Mouse (Mus musculus): ENCODE results near the gene Ufsp2. TPM values are rescaled to one million over a fixed set of nuclear protein-coding genes. Genes with fewer than 3 reads are reported as not detected.

Gene Ufsp2
- not detected in 2 replicates for polyA plus RNA-seq (2012; ENCODE audit: insufficient read depth, insufficient read length, low replicate concordance, missing spikeins)

DNA sequence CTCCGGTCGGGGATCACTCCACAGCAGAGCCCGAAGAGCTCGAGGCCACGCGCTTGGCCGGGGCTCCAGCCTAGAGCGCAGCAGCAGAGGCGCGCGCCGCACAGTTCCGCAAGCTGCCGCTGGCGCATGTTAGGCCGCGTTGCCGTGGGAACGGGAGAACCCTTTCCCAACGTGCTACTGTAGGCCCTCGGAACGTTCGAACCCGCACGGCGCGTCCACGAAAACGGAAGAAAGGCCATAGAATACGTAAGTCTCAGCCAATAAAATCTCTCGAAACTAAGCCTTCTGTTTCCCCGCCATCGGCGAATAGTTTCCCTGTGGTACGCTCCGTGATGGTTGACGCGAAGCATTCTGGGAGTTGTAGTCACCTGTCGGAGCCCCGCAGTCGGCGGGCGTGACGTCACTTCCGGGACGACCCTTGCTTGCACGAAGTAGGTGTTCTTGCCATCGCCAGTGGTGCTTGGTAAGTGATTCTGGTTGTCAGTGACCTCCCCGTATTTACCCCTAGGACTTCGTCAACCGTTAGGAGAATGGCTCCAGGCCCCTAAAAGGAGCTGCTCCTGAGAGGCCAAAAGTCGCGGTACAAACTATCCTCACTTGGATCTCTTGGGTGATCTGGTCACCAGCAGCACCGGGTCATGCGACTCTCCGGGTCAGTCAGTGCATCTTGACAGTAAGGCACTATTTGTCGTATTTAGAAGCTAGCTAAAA, at the start of gene Ufsp2, which contains the start of gene 1700029J07Rik:
TSS of gene Ufsp2 (plus strand) at position 403 of the 711 bp plus-strand sequence.
TSS of gene 1700029J07Rik (minus strand) at position 127 of the 711 bp plus-strand sequence.
- peak; percentile 64; the same call in 1 of the 2 replicates for TF ChIP-seq POLR2A (IDR thresholded peaks at IDR 0.05; ENCODE audit: insufficient read depth, low read depth, low read length)
- no peak; the same call in 1 of the 2 replicates for TF ChIP-seq CTCF (IDR thresholded peaks at IDR 0.05; ENCODE audit: insufficient read depth, low read depth, low read length)

GRCm38 (mm10) chr8:45934582-45935014, 40.7 kb upstream of the Ufsp2 start, which contains the start of gene Ccdc110:
Gene Ccdc110 (plus strand): TSS chr8:45934619.
- 3% methylated on average over 23 of the region's 23 CpGs for WGBS
- peak within 1 kb of the TSS; percentile 41 for H3K4me3 ChIP-seq (ENCODE audit: insufficient read depth, low read depth, low read length)
- no peaks in the 10 kb centered on the region for H3K4me1 ChIP-seq (ENCODE audit: control insufficient read depth, insufficient read depth, low read length)
- peak; percentile 100 for TF ChIP-seq CTCF (IDR thresholded peaks at IDR 0.05; ENCODE audit: insufficient read depth, low read depth, low read length)
- TF ChIP-seq POLR2A (IDR thresholded peaks at IDR 0.05; ENCODE audit: insufficient read depth, low read depth, low read length), result no peak
- no peak within 1 kb of the TSS for H3K27ac ChIP-seq (ENCODE audit: insufficient read depth, low read depth, low read length)

More for the DNA sequence above, at the start of gene Ufsp2, which contains the start of gene 1700029J07Rik:
- Histone ChIP-seq H3K27ac (ENCODE audit: insufficient read depth, low read depth, low read length) (peak within 1 kb of the TSS; percentile 47), H3K4me3 (ENCODE audit: insufficient read depth, low read depth, low read length) (peak within 1 kb of the TSS; percentile 69), H3K4me1 (ENCODE audit: control insufficient read depth, insufficient read depth, low read length) (no peaks in the 10 kb centered on the region)
- under 1% methylated on average over 57 of the region's 57 CpGs for WGBS

DNA sequence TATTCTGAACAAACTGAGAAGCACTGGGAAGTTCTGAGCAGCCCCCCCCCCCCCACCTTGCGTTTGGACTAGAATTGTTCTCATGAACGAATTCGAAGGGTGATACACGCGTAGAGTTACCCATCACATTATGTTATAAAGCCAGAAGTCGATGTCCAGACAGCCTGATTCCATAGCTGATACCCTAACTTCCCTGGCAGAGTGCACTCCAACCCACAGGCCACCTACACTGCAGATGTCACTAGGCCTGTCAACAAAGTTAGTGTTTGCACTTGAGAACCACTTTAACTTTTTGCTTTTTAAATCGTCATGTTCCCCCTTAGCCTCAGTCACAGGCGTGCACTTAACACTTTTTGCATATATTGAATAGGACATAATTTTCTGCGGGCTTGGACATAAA, 38.3 kb upstream of the Ufsp2 start:
- WGBS, result 92% methylated on average over 9 of the region's 9 CpGs
- Histone ChIP-seq H3K27ac (ENCODE audit: insufficient read depth, low read depth, low read length) (no peak overlapping the region), H3K4me3 (ENCODE audit: insufficient read depth, low read depth, low read length) (no peak overlapping the region), H3K4me1 (ENCODE audit: control insufficient read depth, insufficient read depth, low read length) (no peaks in the 10 kb centered on the region)
- TF ChIP-seq CTCF (IDR thresholded peaks at IDR 0.05; ENCODE audit: insufficient read depth, low read depth, low read length), result no peak
- TF ChIP-seq POLR2A (IDR thresholded peaks at IDR 0.05; ENCODE audit: insufficient read depth, low read depth, low read length), result no peak

DNA sequence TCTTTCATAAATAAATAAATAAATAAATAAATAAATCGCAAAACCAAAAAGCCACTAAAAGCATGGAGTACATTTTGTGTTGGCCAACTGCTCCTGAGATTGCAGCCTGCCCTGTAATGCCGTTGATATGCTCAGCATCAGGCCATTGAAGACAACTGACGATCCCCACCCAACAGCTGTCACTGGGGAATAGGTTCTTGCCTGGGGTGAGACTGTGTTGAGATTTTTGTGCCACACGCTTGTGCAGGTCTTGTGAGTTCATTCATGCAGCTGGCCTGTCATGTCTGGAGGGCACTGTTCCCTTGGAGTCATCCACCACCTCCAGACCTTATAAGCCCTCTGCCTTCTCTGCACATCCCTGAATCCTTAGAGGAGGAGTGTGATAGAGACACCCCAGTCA, 29.0 kb upstream of the Ufsp2 start:
- Histone ChIP-seq H3K4me1 (ENCODE audit: control insufficient read depth, insufficient read depth, low read length) (no peaks in the 10 kb centered on the region), H3K27ac (ENCODE audit: insufficient read depth, low read depth, low read length) (no peak overlapping the region), H3K4me3 (ENCODE audit: insufficient read depth, low read depth, low read length) (no peak overlapping the region)
- 94% methylated on average over 4 of the region's 4 CpGs for WGBS
- TF ChIP-seq POLR2A (IDR thresholded peaks at IDR 0.05; ENCODE audit: insufficient read depth, low read depth, low read length), result no peak
- no peak for TF ChIP-seq CTCF (IDR thresholded peaks at IDR 0.05; ENCODE audit: insufficient read depth, low read depth, low read length)

DNA sequence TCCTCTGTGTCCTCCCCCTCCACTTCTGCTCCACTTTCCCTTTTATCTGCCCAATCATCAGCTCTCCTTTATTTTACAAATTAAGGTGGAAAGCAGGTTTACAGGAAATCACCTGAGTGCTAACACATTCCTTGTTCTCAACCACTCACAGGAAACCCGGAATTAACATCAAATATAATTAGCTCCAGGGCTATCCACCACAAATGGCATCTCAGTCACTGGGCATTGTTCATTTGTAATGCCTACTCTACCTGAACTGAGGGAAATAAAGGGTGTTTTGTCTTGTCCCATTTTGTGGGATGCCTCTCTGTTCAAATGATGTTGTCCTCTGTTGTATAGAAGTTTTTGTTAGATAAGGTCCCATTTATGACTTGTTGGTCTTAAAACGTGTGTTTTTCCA, 24.7 kb upstream of the Ufsp2 start:
- TF ChIP-seq CTCF (IDR thresholded peaks at IDR 0.05; ENCODE audit: insufficient read depth, low read depth, low read length) (no peak), POLR2A (IDR thresholded peaks at IDR 0.05; ENCODE audit: insufficient read depth, low read depth, low read length) (no peak)
- Histone ChIP-seq H3K4me1 (ENCODE audit: control insufficient read depth, insufficient read depth, low read length) (no peaks in the 10 kb centered on the region), H3K4me3 (ENCODE audit: insufficient read depth, low read depth, low read length) (no peak overlapping the region), H3K27ac (ENCODE audit: insufficient read depth, low read depth, low read length) (no peak overlapping the region)
- 35% methylated on average over 2 of the region's 2 CpGs for WGBS

- no peak for TF ChIP-seq POLR2A (IDR thresholded peaks at IDR 0.05; ENCODE audit: insufficient read depth, low read depth, low read length)
- TF ChIP-seq CTCF (IDR thresholded peaks at IDR 0.05; ENCODE audit: insufficient read depth, low read depth, low read length), result no peak
- H3K4me3 ChIP-seq (ENCODE audit: insufficient read depth, low read depth, low read length), result no peak overlapping the region
- H3K4me1 ChIP-seq (ENCODE audit: control insufficient read depth, insufficient read depth, low read length), result no peaks in the 10 kb centered on the region
- no peak overlapping the region for H3K27ac ChIP-seq (ENCODE audit: insufficient read depth, low read depth, low read length)
- WGBS, result 97% methylated on average over 12 of the region's 12 CpGs
Observed at GRCm38 (mm10) chr8:45970894-45971293, 4.4 kb upstream of the Ufsp2 start.

DNA sequence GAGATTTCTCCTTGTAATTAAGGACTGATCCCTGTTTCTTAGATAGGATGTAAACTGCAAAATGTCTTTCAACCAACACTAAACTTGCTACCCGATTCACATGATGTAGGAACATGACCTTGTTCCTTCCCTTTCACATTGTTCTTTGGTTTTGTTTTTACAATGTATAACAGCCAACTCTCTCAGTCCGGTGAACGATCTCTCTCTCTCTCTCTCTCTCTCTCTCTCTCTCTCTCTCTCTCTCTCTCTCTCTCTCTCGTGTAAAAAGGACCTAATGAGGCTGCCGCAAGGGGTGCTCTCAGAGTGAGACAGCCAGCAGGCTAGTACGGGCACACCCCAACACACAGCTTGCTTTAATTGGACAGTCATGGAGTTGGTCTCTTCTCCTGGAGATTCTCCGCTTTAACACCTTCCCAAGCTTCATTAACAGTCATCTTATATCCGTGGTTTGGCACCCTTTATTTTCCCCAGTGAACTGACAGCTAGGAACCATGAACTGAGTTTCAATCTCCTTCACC, 1.3 kb upstream of the Ufsp2 start:
- 44% methylated on average over 8 of the region's 8 CpGs for WGBS
- H3K27ac ChIP-seq (ENCODE audit: insufficient read depth, low read depth, low read length), result no peak overlapping the region
- H3K4me1 ChIP-seq (ENCODE audit: control insufficient read depth, insufficient read depth, low read length), result no peaks in the 10 kb centered on the region
- TF ChIP-seq POLR2A (IDR thresholded peaks at IDR 0.05; ENCODE audit: insufficient read depth, low read depth, low read length) (no peak), CTCF (IDR thresholded peaks at IDR 0.05; ENCODE audit: insufficient read depth, low read depth, low read length) (no peak)
- H3K4me3 ChIP-seq (ENCODE audit: insufficient read depth, low read depth, low read length), result no peak overlapping the region

DNA sequence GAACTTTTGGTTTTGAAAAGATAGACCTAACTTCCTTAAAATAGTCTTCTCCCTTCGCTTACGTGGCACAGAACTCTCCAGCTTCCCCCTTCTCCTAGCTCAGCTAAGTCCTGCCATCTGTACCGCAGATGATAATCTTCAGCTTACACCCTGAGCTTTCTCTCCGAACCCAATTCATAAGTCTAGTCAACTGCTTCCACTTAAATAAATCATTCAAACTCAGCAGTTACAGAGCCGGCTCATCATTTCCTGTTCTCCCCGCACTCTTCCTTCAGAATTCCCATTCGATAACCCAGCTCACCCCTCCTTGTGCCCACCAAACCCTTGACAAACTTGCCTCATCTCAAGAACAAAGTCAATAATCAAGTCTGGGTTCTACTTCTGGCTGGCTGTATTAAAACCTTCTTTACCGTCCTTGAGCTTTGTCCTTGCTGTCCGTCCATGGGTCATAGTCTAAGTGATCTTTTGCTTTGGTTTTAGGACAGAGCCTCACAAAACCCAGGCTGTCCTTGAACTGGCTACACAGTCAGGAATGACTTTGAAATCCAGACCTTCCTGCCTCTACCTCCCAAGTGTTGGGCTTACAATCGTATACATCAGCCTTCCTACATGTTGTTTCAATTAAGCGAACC, 625 bp downstream of the Ufsp2 start:
- 54% methylated on average over 11 of the region's 11 CpGs for whole genome bisulfite sequencing
- no peaks in the 10 kb centered on the region for H3K4me1 ChIP-seq (ENCODE audit: control insufficient read depth, insufficient read depth, low read length)
- no peak for TF ChIP-seq CTCF (IDR thresholded peaks at IDR 0.05; ENCODE audit: insufficient read depth, low read depth, low read length)
- TF ChIP-seq POLR2A (IDR thresholded peaks at IDR 0.05; ENCODE audit: insufficient read depth, low read depth, low read length), result no peak
- 0 out of 2 replicates have a peak overlapping the region, but pooled peaks have one; percentile 47 for H3K27ac ChIP-seq (ENCODE audit: insufficient read depth, low read depth, low read length)
- H3K4me3 ChIP-seq (ENCODE audit: insufficient read depth, low read depth, low read length), result peak overlapping the region; percentile 69

- no peak for TF ChIP-seq POLR2A (IDR thresholded peaks at IDR 0.05; ENCODE audit: insufficient read depth, low read depth, low read length)
- 80% methylated on average over 3 of the region's 3 CpGs for WGBS
- H3K4me1 ChIP-seq (ENCODE audit: control insufficient read depth, insufficient read depth, low read length), result no peaks in the 10 kb centered on the region
- no peak overlapping the region for H3K4me3 ChIP-seq (ENCODE audit: insufficient read depth, low read depth, low read length)
- no peak overlapping the region for H3K27ac ChIP-seq (ENCODE audit: insufficient read depth, low read depth, low read length)
Observed at GRCm38 (mm10) chr8:45986665-45987064, 11.3 kb downstream of the Ufsp2 start.

Data from olfactory bulb, adult 2 months (tissue).